Mouse (Mus musculus) liver, postnatal 0 days (tissue): ENCODE results near the gene Dnm2. TPM values are rescaled to one million over a fixed set of nuclear protein-coding genes. Genes with fewer than 3 reads are reported as not detected.
A peak's percentile ranks its signal among the peaks of the same experiment; 100 is the strongest.
"Not testable (repeated sequence)": the region's sequence is repeated elsewhere in the genome, so short reads cannot be mapped to it uniquely, and the experiment has no call there.

Experiments used
- ATAC-seq: fragments of 200-750 bp; cut with Nextera tagmentation; 2 replicates; pipeline ENCODE4 v1.8.0; 2017; ENCODE audit warnings: mild to moderate bottlenecking, moderate library complexity
- DNase-seq: peaks from one replicate; pipeline ENCODE4 v3.0.0-alpha.2; 2016
- H3K27ac ChIP-seq: fragments of 300-500 bp; sonication (generic); 2 replicates; pipeline ENCODE4 v1.5.1; 2014; ENCODE audit warnings: antibody characterized with exemption, moderate library complexity, mild to moderate bottlenecking, low read depth
- H3K27me3 ChIP-seq: fragments of 300-500 bp; sonication (generic); 2 replicates; pipeline ENCODE4 v1.6.1; 2014; ENCODE audit warnings: low read length, control low read depth, mixed read lengths; ENCODE audit not compliant: insufficient read depth
- H3K36me3 ChIP-seq: fragments of 300-500 bp; sonication (generic); replicated peaks from 2 replicates; pipeline ENCODE4 v1.6.1; 2014; ENCODE audit warnings: mild to moderate bottlenecking, control low read depth, low read length, moderate library complexity, mixed read lengths; ENCODE audit not compliant: insufficient read depth
- H3K4me1 ChIP-seq: fragments of 300-500 bp; sonication (generic); 2 replicates; pipeline ENCODE4 v1.6.1; 2014; ENCODE audit warnings: antibody characterized with exemption, mild to moderate bottlenecking, control low read depth; ENCODE audit not compliant: insufficient read depth
- H3K4me2 ChIP-seq: fragments of 300-500 bp; sonication (generic); 2 replicates; pipeline ENCODE4 v1.6.1; 2014; ENCODE audit warnings: low read depth, mild to moderate bottlenecking, low read length, moderate library complexity, mixed read lengths
- H3K4me3 ChIP-seq: fragments of 300-500 bp; sonication (generic); 2 replicates; pipeline ENCODE4 v1.5.1; 2014; ENCODE audit warnings: low read depth, low read length
- H3K9ac ChIP-seq: fragments of 300-500 bp; sonication (generic); replicated peaks from 2 replicates; pipeline ENCODE4 v1.6.1; 2014; ENCODE audit warnings: mild to moderate bottlenecking, moderate library complexity
- H3K9me3 ChIP-seq: fragments of 300-500 bp; sonication (generic); 2 replicates; pipeline ENCODE4 v1.6.1; 2016; ENCODE audit warnings: mild to moderate bottlenecking, control low read depth, low read length, mixed read lengths
- CTCF ChIP-seq: sonication (generic); IDR thresholded peaks from 2 replicates; pipeline ENCODE4 v1.5.1; 2016; ENCODE audit warnings: antibody characterized with exemption, low read depth
- EP300 ChIP-seq: IDR thresholded peaks from 2 replicates; pipeline ENCODE4 v1.6.1; 2016; ENCODE audit warnings: antibody characterized with exemption, low read depth, mild to moderate bottlenecking
- whole genome bisulfite sequencing: fragments of 180-500 bp; shearing (Covaris S2); extraction: QIAGEN DNeasy Blood & Tissue Kit; methylation state at CpG from one replicate; pipeline ENCODE4 v1.1.7; 2014; ENCODE audit not compliant: insufficient replicate concordance; 5-methylcytosine and 5-hydroxymethylcytosine counted together
- polyA plus RNA-seq: library from polyadenylated mRNA; unstranded; fragments of >200 nt; fragmentation: Nextera tagmentation; extraction: Ambion mirVana; gene quantifications from 2 replicates; pipeline ENCODE4 v1.2.1, GENCODE M21; 2015

Gene Dnm2
- polyA plus RNA-seq, 1 experiment from 2014 or later, result 35.2 TPM

DNA sequence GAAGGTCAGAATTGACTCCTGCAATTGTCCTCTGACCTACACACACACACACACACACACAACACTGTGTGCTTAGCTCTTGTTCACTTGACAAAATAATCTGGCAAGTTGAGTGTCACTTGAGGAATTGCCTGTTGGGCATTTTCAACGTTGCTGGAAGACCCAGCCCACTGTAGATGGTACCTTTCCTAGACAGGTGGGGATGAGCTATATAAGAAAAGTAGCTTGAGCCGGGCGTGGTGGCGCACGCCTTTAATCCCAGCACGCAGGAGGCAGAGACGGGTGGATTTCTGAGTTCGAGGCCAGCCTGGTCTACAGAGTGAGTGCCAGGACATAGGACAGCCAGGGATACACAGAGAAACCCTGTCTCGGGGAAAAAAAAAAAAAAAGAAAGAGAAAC lies 86.3 kb downstream of the Dnm2 start:
- Histone ChIP-seq H3K36me3 (peaks cover 25% of the 10 kb centered on the region), H3K4me2 (peak overlapping the region; percentile 71), H3K9ac (peak overlapping the region; percentile 81), H3K27ac (peak overlapping the region; percentile 91), H3K27me3 (no peaks in the 10 kb centered on the region), H3K4me3 (peak overlapping the region; percentile 86), H3K9me3 (no peaks in the 10 kb centered on the region), H3K4me1 (peaks cover 18% of the 10 kb centered on the region)
- no peak for DNase-seq
- ATAC-seq, result no peak
- no peak for TF ChIP-seq CTCF
- 74% methylated on average over 9 of the region's 9 CpGs for WGBS

DNA sequence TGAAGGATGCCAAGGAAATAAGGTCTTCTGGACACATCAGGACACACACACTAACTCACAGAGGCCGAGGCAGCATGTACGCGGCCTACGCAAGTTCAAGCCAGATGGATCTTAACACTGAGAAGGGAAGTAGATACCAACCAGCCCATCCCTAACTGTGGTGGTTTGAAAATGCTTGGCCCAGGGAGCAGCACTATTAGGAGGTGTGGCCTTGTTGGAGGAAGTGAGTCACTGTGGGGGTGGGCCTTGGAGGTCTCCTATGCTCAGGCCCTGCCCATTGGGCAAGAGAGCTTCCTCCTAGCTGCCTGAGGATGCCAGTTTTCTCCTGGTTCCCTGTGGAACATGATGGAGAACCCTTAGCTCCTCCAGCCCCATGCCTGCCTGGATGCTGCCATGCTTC lies 88.8 kb downstream of the Dnm2 start:
- WGBS, result 91% methylated on average over 4 of the region's 4 CpGs
- ATAC-seq, result no peak

GRCm38 (mm10) chr9:21517947-21518495 lies 93.3 kb downstream of the Dnm2 start:
- Histone ChIP-seq H3K27me3 (no peaks in the 10 kb centered on the region), H3K27ac (no peak overlapping the region), H3K36me3 (no peaks in the 10 kb centered on the region), H3K4me2 (no peak overlapping the region), H3K9me3 (no peaks in the 10 kb centered on the region), H3K4me1 (no peaks in the 10 kb centered on the region), H3K9ac (peak overlapping the region; percentile 21; the same call in 1 of the 2 replicates), H3K4me3 (no peak overlapping the region)
- ATAC-seq (peak; percentile 65; the same call in 1 of the 2 replicates), DNase-seq (no peak)
- 58% methylated on average over 6 of the region's 6 CpGs for WGBS
- TF ChIP-seq CTCF (no peak), EP300 (no peak)

More for the DNA sequence above, 88.8 kb downstream of the Dnm2 start:
- Histone ChIP-seq H3K9me3 (no peaks in the 10 kb centered on the region), H3K36me3 (peaks cover 2% of the 10 kb centered on the region; the same call in 1 of the 2 replicates), H3K4me3 (no peak overlapping the region), H3K4me2 (no peak overlapping the region), H3K27me3 (no peaks in the 10 kb centered on the region), H3K27ac (no peak overlapping the region), H3K4me1 (peaks cover 18% of the 10 kb centered on the region), H3K9ac (no peak overlapping the region)
- TF ChIP-seq EP300 (no peak), CTCF (no peak)
- DNase-seq, result no peak

GRCm38 (mm10) chr9:21518690-21519089 lies 94.0 kb downstream of the Dnm2 start:
- not testable (repeated sequence) for H3K27me3 ChIP-seq, H3K36me3 ChIP-seq, H3K4me3 ChIP-seq, DNase-seq, H3K9ac ChIP-seq, H3K9me3 ChIP-seq, H3K4me2 ChIP-seq, H3K4me1 ChIP-seq, ATAC-seq, H3K27ac ChIP-seq
- WGBS, result 72% methylated on average over 6 of the region's 6 CpGs
- TF ChIP-seq CTCF, result 0 out of 2 replicates have a peak, but pooled peaks have one; percentile 5

DNA sequence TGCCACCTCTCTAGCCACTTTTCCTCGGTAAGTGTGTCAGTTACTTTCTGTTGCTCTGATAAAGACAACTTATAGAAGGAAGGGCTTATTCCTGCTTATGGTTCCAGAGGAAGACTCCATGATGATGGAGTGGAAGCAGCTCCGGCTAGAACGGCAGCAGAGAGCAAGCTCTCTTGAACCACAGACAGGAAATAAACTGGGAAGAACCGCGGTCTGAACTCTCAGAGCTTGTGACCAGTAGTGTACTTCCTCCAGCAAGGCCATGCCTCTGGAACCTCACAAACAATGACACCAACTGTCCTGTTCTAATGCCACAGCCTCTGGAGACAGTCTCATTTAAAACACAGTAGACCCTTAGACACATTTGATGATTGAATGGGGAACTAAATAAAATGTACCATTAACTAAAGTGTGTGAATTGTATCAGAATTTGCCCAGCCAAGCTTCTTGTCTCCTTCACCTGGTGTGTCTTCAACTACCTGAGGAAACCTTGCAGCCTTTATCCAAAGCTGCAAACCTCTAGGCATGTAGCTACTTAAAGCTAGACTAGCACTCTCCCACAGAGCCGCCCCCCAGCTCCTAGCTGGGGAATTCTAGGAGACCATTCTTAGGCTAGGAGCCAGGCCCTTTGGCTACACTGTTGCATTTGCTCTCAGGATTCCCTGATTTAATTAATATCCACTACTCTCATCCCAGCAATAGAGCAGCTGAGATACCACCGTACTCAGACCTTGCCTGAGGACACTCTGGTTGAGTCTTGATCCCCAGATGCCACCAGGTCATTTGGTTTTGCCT lies 100.6 kb downstream of the Dnm2 start:
- WGBS, result 38% methylated on average over 7 of the region's 7 CpGs
- Histone ChIP-seq H3K4me2 (peak overlapping the region; percentile 45), H3K27ac (peak overlapping the region; percentile 91), H3K36me3 (peaks cover 2% of the 10 kb centered on the region; the same call in 1 of the 2 replicates), H3K4me1 (peaks cover 11% of the 10 kb centered on the region; the same call in 1 of the 2 replicates), H3K9me3 (no peaks in the 10 kb centered on the region), H3K27me3 (no peaks in the 10 kb centered on the region), H3K4me3 (peak overlapping the region; percentile 48), H3K9ac (peak overlapping the region; percentile 53)
- ATAC-seq (0 out of 2 replicates have a peak, but pooled peaks have one; percentile 14), DNase-seq (no peak)
- TF ChIP-seq EP300, result no peak
- TF ChIP-seq CTCF, result no peak

DNA sequence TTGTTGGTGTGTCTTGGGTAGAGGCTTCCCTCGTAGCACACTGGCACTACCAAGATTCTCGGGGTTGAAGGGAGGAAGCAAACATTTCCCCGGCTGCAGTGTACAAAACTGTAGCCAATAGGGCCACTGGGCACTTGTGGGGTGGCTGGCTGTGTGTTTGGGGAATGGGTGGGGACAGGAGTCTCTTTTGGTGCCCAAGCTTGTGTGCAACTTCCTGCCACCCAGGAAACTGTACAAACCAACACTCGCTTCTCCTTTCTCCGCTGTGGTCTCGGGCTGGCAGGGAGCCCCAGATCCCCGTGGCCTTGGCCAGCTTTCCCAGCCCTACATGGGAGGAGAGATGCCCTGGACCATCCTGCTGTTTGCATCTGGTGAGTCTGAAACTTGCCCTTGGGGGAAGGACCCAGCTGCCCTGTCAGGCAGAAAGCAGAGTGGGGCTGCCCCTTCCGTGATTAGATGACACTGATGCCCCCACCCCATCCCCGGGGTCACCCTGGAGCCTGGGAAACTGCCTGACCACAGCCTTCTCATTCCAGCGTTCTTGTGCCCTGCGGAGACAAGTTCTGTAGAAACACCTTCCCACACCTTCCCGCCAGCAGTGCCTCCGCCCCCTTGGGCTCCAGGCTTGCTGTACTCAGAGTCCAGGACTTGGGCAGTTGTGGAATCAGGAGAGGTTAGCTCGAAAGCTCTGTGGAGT lies 101.4 kb downstream of the Dnm2 start, which contains the start of gene AB124611:
TSS of gene AB124611 (plus strand) at position 240 of the 697 bp plus-strand sequence.
- 32% methylated on average over 14 of the region's 14 CpGs for WGBS
- Histone ChIP-seq H3K4me3 (peak within 1 kb of the TSS; percentile 48), H3K4me2 (peak within 1 kb of the TSS; percentile 45), H3K4me1 (peaks cover 11% of the 10 kb centered on the region; the same call in 1 of the 2 replicates), H3K27ac (peak within 1 kb of the TSS; percentile 91), H3K9ac (peak within 1 kb of the TSS; percentile 53), H3K36me3 (peaks cover 2% of the 10 kb centered on the region; the same call in 1 of the 2 replicates), H3K9me3 (no peaks in the 10 kb centered on the region), H3K27me3 (no peaks in the 10 kb centered on the region)
- DNase-seq, result peak; percentile 59
- TF ChIP-seq CTCF (no peak), EP300 (no peak)
- peak; percentile 57 for ATAC-seq
